Mouse (Mus musculus): ENCODE results near the gene Sec14l1. TPM values are rescaled to one million over a fixed set of nuclear protein-coding genes. Genes with fewer than 3 reads are reported as not detected.

Gene Sec14l1
- polyA plus RNA-seq, 1 experiment from 2014 or later, result 71.5 TPM

DNA sequence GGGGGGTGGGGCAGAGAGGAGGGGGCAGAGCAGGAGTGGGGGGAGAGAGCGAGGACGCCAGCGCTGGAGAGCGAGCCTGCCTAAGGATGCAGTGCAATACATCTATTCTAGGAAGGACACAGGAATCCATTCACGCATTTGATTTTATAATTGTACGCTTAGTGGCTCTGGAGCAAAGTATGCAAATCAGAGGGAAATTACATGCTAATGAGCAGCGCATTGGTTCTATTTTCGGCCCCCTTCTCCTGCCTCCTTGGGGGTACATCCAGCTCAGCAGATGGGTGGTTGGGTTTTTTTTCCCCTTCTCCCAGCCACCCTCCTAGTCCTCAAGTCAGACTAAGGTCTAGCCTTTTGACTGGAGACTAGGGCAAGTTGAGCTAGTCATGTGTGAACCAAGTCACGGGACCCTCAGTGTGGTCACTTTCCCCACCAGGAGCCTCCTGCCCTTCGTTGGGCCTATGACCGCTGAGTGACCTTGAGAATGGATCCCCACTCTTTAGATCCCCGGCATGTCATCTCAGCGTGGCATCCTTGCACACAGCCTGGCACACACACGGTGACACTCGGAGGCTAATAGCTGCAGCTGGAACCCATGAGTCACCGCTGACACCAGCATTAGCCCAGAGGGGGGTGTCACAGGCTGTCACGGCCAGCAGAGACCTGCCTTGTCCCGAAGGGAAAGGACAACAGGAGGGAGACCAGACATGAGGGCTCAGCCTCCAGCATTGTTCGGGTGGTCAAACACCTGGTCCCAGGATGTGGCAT is 55.0 kb downstream of the Sec14l1 start:
- H3K9ac ChIP-seq, result no peak overlapping the region
- no peak overlapping the region for H3K4me3 ChIP-seq
- H3K9me3 ChIP-seq, result no peaks in the 10 kb centered on the region
- peaks cover 2% of the 10 kb centered on the region; the same call in 1 of the 2 replicates for H3K4me1 ChIP-seq
- no peaks in the 10 kb centered on the region for H3K27me3 ChIP-seq (replicated peaks)
- H3K36me3 ChIP-seq, result no peaks in the 10 kb centered on the region
- ATAC-seq (ENCODE audit: low FRiP score, low read depth), result no peak
- H3K4me2 ChIP-seq (replicated peaks), result no peak overlapping the region
- H3K27ac ChIP-seq, result no peak overlapping the region
- 84% methylated on average over 19 of the region's 19 CpGs for WGBS

- Histone ChIP-seq H3K9me3 (no peaks in the 10 kb centered on the region), H3K36me3 (no peaks in the 10 kb centered on the region), H3K4me3 (0 out of 2 replicates have a peak overlapping the region, but pooled peaks have one; percentile 19), H3K4me1 (peaks cover 9% of the 10 kb centered on the region; the same call in 1 of the 2 replicates), H3K27me3 (replicated peaks) (no peaks in the 10 kb centered on the region), H3K27ac (no peak overlapping the region), H3K9ac (no peak overlapping the region), H3K4me2 (replicated peaks) (peak overlapping the region; percentile 43)
- 49% methylated on average over 18 of the region's 18 CpGs for WGBS
- no peak for ATAC-seq (ENCODE audit: low FRiP score, low read depth)
Measured at GRCm38 (mm10) chr11:117174098-117174892, 59.3 kb downstream of the Sec14l1 start.

- peak overlapping the region; percentile 43 for H3K4me2 ChIP-seq (replicated peaks)
- 42% methylated on average over 15 of the region's 15 CpGs for WGBS
- no peaks in the 10 kb centered on the region for H3K9me3 ChIP-seq
- no peak for ATAC-seq (ENCODE audit: low FRiP score, low read depth)
- H3K9ac ChIP-seq, result no peak overlapping the region
- H3K4me3 ChIP-seq, result peak overlapping the region; percentile 19; the same call in 1 of the 2 replicates
- H3K4me1 ChIP-seq, result peaks cover 9% of the 10 kb centered on the region; the same call in 1 of the 2 replicates
- H3K27me3 ChIP-seq (replicated peaks), result no peaks in the 10 kb centered on the region
- no peaks in the 10 kb centered on the region for H3K36me3 ChIP-seq
- H3K27ac ChIP-seq, result no peak overlapping the region
Measured at GRCm38 (mm10) chr11:117174924-117175323, 60.0 kb downstream of the Sec14l1 start.

DNA sequence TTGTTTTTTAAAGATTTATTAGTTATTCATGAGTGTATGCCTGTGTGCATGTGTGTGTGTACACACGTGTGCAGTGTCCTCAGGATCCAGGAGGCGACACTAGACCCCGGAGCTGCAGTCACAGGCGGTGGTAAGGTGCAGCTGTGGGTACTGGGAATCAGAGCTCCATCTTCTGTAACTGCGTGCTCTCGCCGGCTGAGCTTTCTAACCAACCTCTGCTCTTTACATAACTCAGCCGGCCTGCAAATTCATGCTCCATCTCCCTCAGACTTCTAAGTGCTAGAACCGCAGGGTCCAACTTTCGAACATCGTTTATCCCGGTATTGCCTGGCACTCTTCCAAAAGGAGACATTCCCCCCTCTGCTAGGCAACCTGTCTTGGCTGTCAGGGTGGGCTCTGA is 60.5 kb downstream of the Sec14l1 start:
- Histone ChIP-seq H3K9me3 (peaks cover 1% of the 10 kb centered on the region; the same call in 1 of the 2 replicates), H3K4me3 (no peak overlapping the region), H3K9ac (no peak overlapping the region), H3K27me3 (replicated peaks) (no peaks in the 10 kb centered on the region), H3K4me1 (peaks cover 9% of the 10 kb centered on the region; the same call in 1 of the 2 replicates), H3K36me3 (no peaks in the 10 kb centered on the region), H3K27ac (no peak overlapping the region), H3K4me2 (replicated peaks) (no peak overlapping the region)
- ATAC-seq (ENCODE audit: low FRiP score, low read depth), result no peak
- WGBS, result 78% methylated on average over 12 of the region's 12 CpGs

- Histone ChIP-seq H3K4me1 (peaks cover 9% of the 10 kb centered on the region; the same call in 1 of the 2 replicates), H3K36me3 (no peaks in the 10 kb centered on the region), H3K9me3 (peaks cover 10% of the 10 kb centered on the region), H3K27ac (no peak overlapping the region), H3K4me2 (replicated peaks) (no peak overlapping the region), H3K27me3 (replicated peaks) (no peaks in the 10 kb centered on the region), H3K9ac (no peak overlapping the region), H3K4me3 (no peak overlapping the region)
- no peak for ATAC-seq (ENCODE audit: low FRiP score, low read depth)
- WGBS, result 50% methylated on average over 5 of the region's 5 CpGs
Measured at GRCm38 (mm10) chr11:117176304-117176703, 61.3 kb downstream of the Sec14l1 start.

GRCm38 (mm10) chr11:117176900-117177299 is 61.9 kb downstream of the Sec14l1 start:
- H3K9me3 ChIP-seq, result peaks cover 16% of the 10 kb centered on the region
- no peak overlapping the region for H3K4me3 ChIP-seq
- no peaks in the 10 kb centered on the region for H3K27me3 ChIP-seq (replicated peaks)
- no peak for ATAC-seq (ENCODE audit: low FRiP score, low read depth)
- no peaks in the 10 kb centered on the region for H3K36me3 ChIP-seq
- no peak overlapping the region for H3K9ac ChIP-seq
- H3K4me2 ChIP-seq (replicated peaks), result no peak overlapping the region
- H3K4me1 ChIP-seq, result peaks cover 9% of the 10 kb centered on the region; the same call in 1 of the 2 replicates
- H3K27ac ChIP-seq, result no peak overlapping the region
- WGBS, result 81% methylated on average over 5 of the region's 5 CpGs

- 63% methylated on average over 8 of the region's 11 CpGs for whole genome bisulfite sequencing
- H3K4me3 ChIP-seq, result no peak overlapping the region
- peaks cover 9% of the 10 kb centered on the region; the same call in 1 of the 2 replicates for H3K4me1 ChIP-seq
- no peak overlapping the region for H3K27ac ChIP-seq
- peak; percentile 71; the same call in 1 of the 2 replicates for ATAC-seq (ENCODE audit: low FRiP score, low read depth)
- peaks cover 20% of the 10 kb centered on the region for H3K9me3 ChIP-seq
- H3K36me3 ChIP-seq, result no peaks in the 10 kb centered on the region
- no peak overlapping the region for H3K4me2 ChIP-seq (replicated peaks)
- no peaks in the 10 kb centered on the region for H3K27me3 ChIP-seq (replicated peaks)
- no peak overlapping the region for H3K9ac ChIP-seq
Measured at GRCm38 (mm10) chr11:117177303-117177979, 62.5 kb downstream of the Sec14l1 start.

DNA sequence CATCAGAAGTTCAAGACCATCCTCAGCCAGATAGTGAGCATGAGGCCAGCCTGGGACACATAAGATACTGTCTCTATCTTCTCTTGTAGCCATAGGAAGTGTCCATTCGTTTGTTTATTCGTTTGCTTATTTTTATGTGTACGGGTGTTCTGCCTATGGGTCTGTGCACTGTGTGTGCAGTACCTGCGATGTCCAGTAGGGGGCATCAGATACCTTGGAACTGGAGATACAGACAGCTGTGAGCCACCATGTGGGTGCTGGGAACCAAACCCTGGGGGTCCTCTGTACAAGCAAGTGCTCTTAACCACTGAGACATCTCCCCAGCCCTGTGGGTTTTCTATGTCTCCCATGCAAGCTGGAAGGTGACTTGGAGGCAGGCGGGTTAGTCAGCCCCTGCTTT is 64.9 kb downstream of the Sec14l1 start:
- H3K36me3 ChIP-seq, result no peaks in the 10 kb centered on the region
- 81% methylated on average over 5 of the region's 5 CpGs for WGBS
- no peak for ATAC-seq (ENCODE audit: low FRiP score, low read depth)

DNA sequence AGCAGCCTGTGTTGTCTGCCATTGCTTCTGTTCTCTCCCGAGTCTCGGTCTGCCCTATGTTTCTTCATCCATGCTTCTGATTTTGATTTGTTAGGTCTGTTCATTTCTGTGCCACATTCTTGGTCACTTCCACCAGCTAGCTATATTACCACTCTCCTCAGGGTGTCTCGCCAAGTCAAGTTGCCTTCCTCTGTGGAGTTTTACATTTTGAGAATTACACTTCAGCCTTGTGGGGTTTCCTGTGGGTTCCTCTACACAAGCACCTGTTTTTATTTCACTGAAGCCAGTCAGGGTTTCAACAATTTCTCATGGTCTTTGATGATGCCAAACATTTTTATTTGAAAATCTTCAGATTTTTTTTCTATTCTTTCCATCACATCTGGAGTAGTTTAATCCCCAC is 67.8 kb downstream of the Sec14l1 start:
- Histone ChIP-seq H3K27ac (no peak overlapping the region), H3K36me3 (no peaks in the 10 kb centered on the region), H3K9ac (no peak overlapping the region), H3K4me3 (no peak overlapping the region), H3K4me2 (replicated peaks) (no peak overlapping the region), H3K27me3 (replicated peaks) (no peaks in the 10 kb centered on the region), H3K4me1 (peaks cover 7% of the 10 kb centered on the region; the same call in 1 of the 2 replicates), H3K9me3 (peaks cover 21% of the 10 kb centered on the region)
- no peak for ATAC-seq (ENCODE audit: low FRiP score, low read depth)
- 88% methylated on average over 3 of the region's 3 CpGs for WGBS

More for the DNA sequence above, 64.9 kb downstream of the Sec14l1 start:
- H3K4me1 ChIP-seq, result peaks cover 11% of the 10 kb centered on the region; the same call in 1 of the 2 replicates
- no peak overlapping the region for H3K27ac ChIP-seq
- H3K9me3 ChIP-seq, result peaks cover 21% of the 10 kb centered on the region
- no peak overlapping the region for H3K4me3 ChIP-seq
- no peak overlapping the region for H3K4me2 ChIP-seq (replicated peaks)
- H3K27me3 ChIP-seq (replicated peaks), result no peaks in the 10 kb centered on the region
- H3K9ac ChIP-seq, result no peak overlapping the region

GRCm38 (mm10) chr11:117183299-117183698 is 68.3 kb downstream of the Sec14l1 start:
- ATAC-seq (ENCODE audit: low FRiP score, low read depth), result no peak
- Histone ChIP-seq H3K4me1 (peaks cover 7% of the 10 kb centered on the region; the same call in 1 of the 2 replicates), H3K4me2 (replicated peaks) (no peak overlapping the region), H3K4me3 (no peak overlapping the region), H3K36me3 (no peaks in the 10 kb centered on the region), H3K27ac (no peak overlapping the region), H3K27me3 (replicated peaks) (no peaks in the 10 kb centered on the region), H3K9ac (no peak overlapping the region), H3K9me3 (peaks cover 21% of the 10 kb centered on the region)
- WGBS, result 77% methylated on average over 3 of the region's 3 CpGs

- Histone ChIP-seq H3K36me3 (no peaks in the 10 kb centered on the region), H3K9ac (no peak overlapping the region), H3K4me3 (no peak overlapping the region), H3K27me3 (replicated peaks) (no peaks in the 10 kb centered on the region), H3K4me2 (replicated peaks) (no peak overlapping the region), H3K4me1 (peaks cover 7% of the 10 kb centered on the region; the same call in 1 of the 2 replicates), H3K9me3 (peaks cover 21% of the 10 kb centered on the region), H3K27ac (no peak overlapping the region)
- ATAC-seq (ENCODE audit: low FRiP score, low read depth), result no peak
- WGBS, result 83% methylated on average over 5 of the region's 5 CpGs
Measured at GRCm38 (mm10) chr11:117183841-117184240, 68.9 kb downstream of the Sec14l1 start.
